Mouse (Mus musculus): ENCODE data around the gene Ikzf1.

The Ikzf1 gene

GRCm38 (mm10) chr11:11684930-11685852 lies at the start of gene Ikzf1:
TSS of gene Ikzf1 (plus strand) at chr11:11685003.
- in situ Hi-C loops (cut with MboI, MseI): loop anchor here (5.0 kb wide), 1 partner anchor 118 kb away; no protein-coding TSS in a partner anchor

GRCm38 (mm10) chr11:11644303-11644702 lies 40.5 kb upstream of the Ikzf1 start:
- in situ Hi-C loops (cut with MboI, MseI): loop anchor here (5.0 kb wide), 2 partner anchors 57 to 62 kb away; no protein-coding TSS in a partner anchor

GRCm38 (mm10) chr11:11656388-11656787 lies 28.4 kb upstream of the Ikzf1 start:
- in situ Hi-C loops (cut with MboI, MseI): loop anchor here in 1 of 2 experiments (5.0 kb wide), 1 partner anchor 89 kb away; no protein-coding TSS in a partner anchor

- in situ Hi-C loops (cut with MboI, MseI): loop anchor here in 1 of 2 experiments (5.0 kb wide), 1 partner anchor 90 kb away; no protein-coding TSS in a partner anchor
Observed at GRCm38 (mm10) chr11:11656995-11657530, 27.7 kb upstream of the Ikzf1 start.

GRCm38 (mm10) chr11:11657634-11658033 lies 27.2 kb upstream of the Ikzf1 start:
- in situ Hi-C loops (cut with MboI, MseI): loop anchor here in 1 of 2 experiments (5.0 kb wide), 1 partner anchor 90 kb away; no protein-coding TSS in a partner anchor

- in situ Hi-C loops (cut with MboI, MseI): loop anchor here in 1 of 2 experiments (5.0 kb wide), 1 partner anchor 92 kb away; no protein-coding TSS in a partner anchor
Observed at GRCm38 (mm10) chr11:11658834-11659233, 26.0 kb upstream of the Ikzf1 start.

- in situ Hi-C loops (cut with MboI, MseI): no loop called here
Observed at GRCm38 (mm10) chr11:11660651-11661050, 24.2 kb upstream of the Ikzf1 start.

- in situ Hi-C loops (cut with MboI, MseI): no loop called here
Observed at GRCm38 (mm10) chr11:11667254-11667921, 17.4 kb upstream of the Ikzf1 start.

- in situ Hi-C loops (cut with MboI, MseI): no loop called here
Observed at GRCm38 (mm10) chr11:11667922-11668290, 16.9 kb upstream of the Ikzf1 start.

GRCm38 (mm10) chr11:11672974-11673373 lies 11.8 kb upstream of the Ikzf1 start:
- in situ Hi-C loops (cut with MboI, MseI): no loop called here

GRCm38 (mm10) chr11:11675063-11675462 lies 9.7 kb upstream of the Ikzf1 start:
- in situ Hi-C loops (cut with MboI, MseI): no loop called here

- in situ Hi-C loops (cut with MboI, MseI): no loop called here
Observed at GRCm38 (mm10) chr11:11676068-11676741, 8.6 kb upstream of the Ikzf1 start.

- in situ Hi-C loops (cut with MboI, MseI): no loop called here
Observed at GRCm38 (mm10) chr11:11677165-11677564, 7.6 kb upstream of the Ikzf1 start.

GRCm38 (mm10) chr11:11678972-11679371 lies 5.8 kb upstream of the Ikzf1 start:
- in situ Hi-C loops (cut with MboI, MseI): no loop called here

- in situ Hi-C loops (cut with MboI, MseI): loop anchor here (5.0 kb wide), 1 partner anchor 117 kb away; no protein-coding TSS in a partner anchor
Observed at GRCm38 (mm10) chr11:11684056-11684929, 510 bp upstream of the Ikzf1 start.

GRCm38 (mm10) chr11:11685853-11686395 lies 1.1 kb downstream of the Ikzf1 start:
- in situ Hi-C loops (cut with MboI, MseI): no loop called here

- in situ Hi-C loops (cut with MboI, MseI): no loop called here
Observed at GRCm38 (mm10) chr11:11686569-11687051, 1.8 kb downstream of the Ikzf1 start.

- in situ Hi-C loops (cut with MboI, MseI): no loop called here
Observed at GRCm38 (mm10) chr11:11687551-11688185, 2.9 kb downstream of the Ikzf1 start.

GRCm38 (mm10) chr11:11688766-11689330 lies 4.0 kb downstream of the Ikzf1 start:
- in situ Hi-C loops (cut with MboI, MseI): no loop called here
